ENCODE assay signal across 12 mouse cellular contexts in the genomic region with DNA sequence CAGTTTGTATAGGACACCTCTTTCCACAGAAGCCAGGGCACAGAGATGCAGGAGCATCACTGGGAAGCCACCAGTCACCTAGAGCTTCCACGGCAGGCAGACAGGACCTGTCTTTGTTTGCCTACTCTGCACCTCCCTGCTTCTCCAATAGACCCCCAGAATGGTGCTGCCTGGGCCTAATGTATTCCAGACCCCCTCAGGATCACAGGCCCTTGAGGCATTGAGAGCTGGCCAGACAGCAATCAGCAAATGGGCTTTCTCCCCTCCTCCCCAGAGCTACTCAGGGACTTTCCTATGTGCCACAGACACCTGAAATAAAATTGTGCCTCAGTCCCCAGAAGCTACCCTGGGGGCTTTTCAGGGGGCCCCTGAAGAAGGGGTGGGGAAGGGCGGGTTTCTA. TPM values are rescaled to one million over a fixed set of nuclear protein-coding genes. Genes with fewer than 3 reads are reported as not detected.
DNase-seq lines count a peak whose midpoint lies in the region; ATAC-seq and TF ChIP-seq lines count a peak whose summit lies in the region.
"Had no signal": no experiment of that assay in that cellular context is flagged by ENCODE, and none has a peak within 500 bp of the region (broad histone marks: within the 10 kb centered on the region; RNA-seq: fewer than 3 reads in every experiment).

No protein-coding gene starts in this region.

- no peak for TF ChIP-seq EP300 in lung, postnatal 0 days (IDR thresholded peaks at IDR 0.05)

- no peak overlapping the region for H3K27ac ChIP-seq in lung, embryonic 14.5 days (ENCODE audit: low read depth)
- H3K27ac ChIP-seq in lung, postnatal 0 days (ENCODE audit: low read length) = no peak overlapping the region
- 0 out of 2 replicates have a peak overlapping the region, but pooled peaks have one; percentile 4 for H3K27ac ChIP-seq in limb, embryonic 15.5 days
- H3K27ac ChIP-seq in stomach, embryonic 16.5 days (ENCODE audit: low read length) = no peak overlapping the region

- no peak overlapping the region; the same call in 1 of the 2 replicates for H3K9ac ChIP-seq in lung, embryonic 14.5 days
- no peak overlapping the region for H3K9ac ChIP-seq in lung, postnatal 0 days (replicated peaks; ENCODE audit: low read depth)
- no peak overlapping the region for H3K9ac ChIP-seq in limb, embryonic 15.5 days
- peak overlapping the region; percentile 22; the same call in 1 of the 2 replicates for H3K9ac ChIP-seq in stomach, embryonic 16.5 days (ENCODE audit: low read length)

- H3K4me3 ChIP-seq in lung, embryonic 14.5 days (ENCODE audit: low read depth, low read length) = no peak overlapping the region
- no peak overlapping the region for H3K4me3 ChIP-seq in lung, postnatal 0 days (ENCODE audit: low read depth, low read length)
- H3K4me3 ChIP-seq in limb, embryonic 15.5 days = peak overlapping the region; percentile 77
- no peak overlapping the region for H3K4me3 ChIP-seq in stomach, embryonic 16.5 days (replicated peaks; ENCODE audit: low read length)

- no peaks in the 10 kb centered on the region for H3K27me3 ChIP-seq in lung, embryonic 14.5 days (ENCODE audit: insufficient read depth, low read length)
- no peaks in the 10 kb centered on the region for H3K27me3 ChIP-seq in lung, postnatal 0 days (replicated peaks; ENCODE audit: insufficient read depth, low read length)
- no peaks in the 10 kb centered on the region for H3K27me3 ChIP-seq in limb, embryonic 15.5 days
- no peaks in the 10 kb centered on the region for H3K27me3 ChIP-seq in stomach, embryonic 16.5 days (ENCODE audit: control insufficient read depth, insufficient read depth, low read length)

- no peaks in the 10 kb centered on the region for H3K9me3 ChIP-seq in lung, embryonic 14.5 days (ENCODE audit: low read depth, low read length)
- H3K9me3 ChIP-seq in lung, postnatal 0 days (ENCODE audit: low read length) = no peaks in the 10 kb centered on the region
- no peaks in the 10 kb centered on the region for H3K9me3 ChIP-seq in limb, embryonic 15.5 days
- H3K9me3 ChIP-seq in stomach, embryonic 16.5 days (replicated peaks; ENCODE audit: control insufficient read depth, low read length) = no peaks in the 10 kb centered on the region

- peaks cover 44% of the 10 kb centered on the region for H3K36me3 ChIP-seq in lung, embryonic 14.5 days (ENCODE audit: insufficient read depth)
- no peaks in the 10 kb centered on the region for H3K36me3 ChIP-seq in lung, postnatal 0 days (ENCODE audit: insufficient read depth, low read length)
- H3K36me3 ChIP-seq in limb, embryonic 15.5 days = peaks cover 40% of the 10 kb centered on the region
- H3K36me3 ChIP-seq in stomach, embryonic 16.5 days (ENCODE audit: control insufficient read depth, insufficient read depth, low read length) = peaks cover 19% of the 10 kb centered on the region

- 55% methylated on average over 2 of the region's 2 CpGs for WGBS in lung, embryonic 14.5 days
- WGBS in lung, postnatal 0 days = 72% methylated on average over 2 of the region's 2 CpGs
- WGBS in limb, embryonic 15.5 days = 25% methylated on average over 2 of the region's 2 CpGs
- WGBS in stomach, embryonic 16.5 days = 63% methylated on average over 2 of the region's 2 CpGs

- H3K4me1 ChIP-seq in lung, embryonic 14.5 days (ENCODE audit: insufficient read depth) = no peaks in the 10 kb centered on the region
- H3K4me1 ChIP-seq in lung, postnatal 0 days (ENCODE audit: insufficient read depth, low read depth, low read length) = no peaks in the 10 kb centered on the region
- H3K4me1 ChIP-seq in limb, embryonic 15.5 days = peaks cover 38% of the 10 kb centered on the region
- peaks cover 19% of the 10 kb centered on the region; the same call in 1 of the 2 replicates for H3K4me1 ChIP-seq in stomach, embryonic 16.5 days (ENCODE audit: control insufficient read depth, insufficient read depth, low read length)

- no peak for ATAC-seq in lung, embryonic 14.5 days (ENCODE audit: insufficient read depth)
- no peak for ATAC-seq in lung, postnatal 0 days
- no peak for ATAC-seq in limb, embryonic 15.5 days (ENCODE audit: insufficient number of reproducible peaks, low FRiP score, low TSS enrichment, low read depth)
- ATAC-seq in stomach, embryonic 16.5 days (ENCODE audit: insufficient read depth, low FRiP score) = no peak

- DNase-seq in lung, embryonic 14.5 days = no peak
- DNase-seq in lung, postnatal 0 days (ENCODE audit: low spot score) = no peak
- DNase-seq in forelimb bud, embryonic 11.5 days (ENCODE audit: low read depth, low spot score) = peak; percentile 57
- no peak for DNase-seq in lung, adult 18-20 months
- no peak for DNase-seq in adrenal gland, postnatal 25 days
- DNase-seq in lung, postnatal 10 days = no peak
- DNase-seq: cerebellum, postnatal 14 days; kidney, adult 11 months; layer of hippocampus, postnatal 36 days; retina, postnatal 1 day had no signal

- no peak for TF ChIP-seq CTCF in lung, embryonic 14.5 days (IDR thresholded peaks at IDR 0.05; ENCODE audit: low read depth)
- TF ChIP-seq CTCF in lung, postnatal 0 days (IDR thresholded peaks at IDR 0.05) = no peak

- H3K4me2 ChIP-seq in lung, embryonic 14.5 days = peak overlapping the region; percentile 80; the same call in 1 of the 2 replicates
- no peak overlapping the region for H3K4me2 ChIP-seq in lung, postnatal 0 days (replicated peaks; ENCODE audit: low read depth, low read length)
- H3K4me2 ChIP-seq in limb, embryonic 15.5 days = peak overlapping the region; percentile 91
- no peak overlapping the region for H3K4me2 ChIP-seq in stomach, embryonic 16.5 days (ENCODE audit: low read depth, low read length)

RNA-seq across cellular contexts. Expression of a gene that starts 5.2 kb away (rescaled TPM):
- 11.0 and 11.4 TPM in 2 replicates for polyA plus RNA-seq in lung, embryonic 14.5 days (2014; fragmentation: Nextera tagmentation; extraction: Ambion mirVana)
- 5.9 and 7.4 TPM in 2 replicates for polyA plus RNA-seq in lung, postnatal 0 days (2015; fragmentation: Nextera tagmentation; extraction: Ambion mirVana)
- 29.4 and 32.6 TPM in 2 replicates for polyA plus RNA-seq in limb, embryonic 15.5 days (2015; fragmentation: Nextera tagmentation; extraction: Ambion mirVana)
- 18.5 and 26.0 TPM in 2 replicates for polyA plus RNA-seq in stomach, embryonic 16.5 days (2015; fragmentation: Nextera tagmentation; extraction: Ambion mirVana)
- total RNA-seq in adrenal gland, postnatal 25 days (2021) = 9.4 and 9.7 TPM in 2 replicates

Comparison
In these comparisons a context has a peak if more than half of its experiments do, and no peak if none do; other contexts are left out.
1. H3K4me2 ChIP-seq: peak in lung, embryonic 14.5 days (single experiment) and limb, embryonic 15.5 days (single experiment); none in lung, postnatal 0 days (single experiment) and stomach, embryonic 16.5 days (single experiment).